Mouse (Mus musculus): ENCODE measurements around the gene Pilrb1. TPM values are rescaled to one million over a fixed set of nuclear protein-coding genes. Genes with fewer than 3 reads are reported as not detected.

Pilrb1 gene
- polyA plus RNA-seq, 1 experiment: 32.6 TPM

- WGBS: 55% methylated on average over 4 of the region's 4 CpGs
- H3K27ac ChIP-seq (ENCODE audit: control insufficient read depth, insufficient read depth, low read depth, low read length, poor library complexity): no peak overlapping the region
- TF ChIP-seq CTCF (IDR thresholded peaks at IDR 0.05; ENCODE audit: control insufficient read depth, insufficient read depth, low read length) (no peak), POLR2A (IDR thresholded peaks at IDR 0.05; ENCODE audit: borderline replicate concordance, control insufficient read depth, low read depth, low read length) (no peak)
- H3K4me1 ChIP-seq (ENCODE audit: control insufficient read depth, insufficient read depth, low read length): peaks cover 12% of the 10 kb centered on the region
- H3K4me3 ChIP-seq (replicated peaks; ENCODE audit: control insufficient read depth, low read depth, low read length): peak overlapping the region; percentile 32
These were observed 24.4 kb downstream of the Pilrb1 start for GRCm38 (mm10) chr5:137833500-137833899.

GRCm38 (mm10) chr5:137831506-137831905 is 26.4 kb downstream of the Pilrb1 start:
- peak overlapping the region; percentile 83; the same call in 1 of the 2 replicates for H3K27ac ChIP-seq (ENCODE audit: control insufficient read depth, insufficient read depth, low read depth, low read length, poor library complexity)
- peaks cover 10% of the 10 kb centered on the region for H3K4me1 ChIP-seq (ENCODE audit: control insufficient read depth, insufficient read depth, low read length)
- WGBS: 35% methylated on average over 6 of the region's 6 CpGs
- H3K4me3 ChIP-seq (replicated peaks; ENCODE audit: control insufficient read depth, low read depth, low read length): peak overlapping the region; percentile 29
- no peak for TF ChIP-seq CTCF (IDR thresholded peaks at IDR 0.05; ENCODE audit: control insufficient read depth, insufficient read depth, low read length)
- no peak for TF ChIP-seq POLR2A (IDR thresholded peaks at IDR 0.05; ENCODE audit: borderline replicate concordance, control insufficient read depth, low read depth, low read length)

GRCm38 (mm10) chr5:137831106-137831505 is 26.8 kb downstream of the Pilrb1 start:
- H3K27ac ChIP-seq (ENCODE audit: control insufficient read depth, insufficient read depth, low read depth, low read length, poor library complexity): peak overlapping the region; percentile 83
- H3K4me1 ChIP-seq (ENCODE audit: control insufficient read depth, insufficient read depth, low read length): peaks cover 10% of the 10 kb centered on the region
- peak overlapping the region; percentile 29 for H3K4me3 ChIP-seq (replicated peaks; ENCODE audit: control insufficient read depth, low read depth, low read length)
- TF ChIP-seq CTCF (IDR thresholded peaks at IDR 0.05; ENCODE audit: control insufficient read depth, insufficient read depth, low read length) (no peak), POLR2A (IDR thresholded peaks at IDR 0.05; ENCODE audit: borderline replicate concordance, control insufficient read depth, low read depth, low read length) (no peak)
- 23% methylated on average over 4 of the region's 4 CpGs for whole genome bisulfite sequencing

GRCm38 (mm10) chr5:137830238-137830637 is 27.7 kb downstream of the Pilrb1 start:
- H3K4me1 ChIP-seq (ENCODE audit: control insufficient read depth, insufficient read depth, low read length): peaks cover 16% of the 10 kb centered on the region
- H3K27ac ChIP-seq (ENCODE audit: control insufficient read depth, insufficient read depth, low read depth, low read length, poor library complexity): peak overlapping the region; percentile 83
- 37% methylated on average over 7 of the region's 7 CpGs for WGBS
- peak overlapping the region; percentile 3 for H3K4me3 ChIP-seq (replicated peaks; ENCODE audit: control insufficient read depth, low read depth, low read length)
- TF ChIP-seq CTCF (IDR thresholded peaks at IDR 0.05; ENCODE audit: control insufficient read depth, insufficient read depth, low read length): no peak
- no peak for TF ChIP-seq POLR2A (IDR thresholded peaks at IDR 0.05; ENCODE audit: borderline replicate concordance, control insufficient read depth, low read depth, low read length)

GRCm38 (mm10) chr5:137828694-137829093 is 29.2 kb downstream of the Pilrb1 start:
- TF ChIP-seq CTCF (IDR thresholded peaks at IDR 0.05; ENCODE audit: control insufficient read depth, insufficient read depth, low read length): no peak
- TF ChIP-seq POLR2A (IDR thresholded peaks at IDR 0.05; ENCODE audit: borderline replicate concordance, control insufficient read depth, low read depth, low read length): no peak
- Histone ChIP-seq H3K4me3 (replicated peaks; ENCODE audit: control insufficient read depth, low read depth, low read length) (no peak overlapping the region), H3K4me1 (ENCODE audit: control insufficient read depth, insufficient read depth, low read length) (peaks cover 19% of the 10 kb centered on the region), H3K27ac (ENCODE audit: control insufficient read depth, insufficient read depth, low read depth, low read length, poor library complexity) (peak overlapping the region; percentile 62)
- 33% methylated on average over 6 of the region's 6 CpGs for WGBS

- TF ChIP-seq POLR2A (IDR thresholded peaks at IDR 0.05; ENCODE audit: borderline replicate concordance, control insufficient read depth, low read depth, low read length): no peak
- no peak for TF ChIP-seq CTCF (IDR thresholded peaks at IDR 0.05; ENCODE audit: control insufficient read depth, insufficient read depth, low read length)
- H3K4me1 ChIP-seq (ENCODE audit: control insufficient read depth, insufficient read depth, low read length): peaks cover 26% of the 10 kb centered on the region
- no peak overlapping the region for H3K27ac ChIP-seq (ENCODE audit: control insufficient read depth, insufficient read depth, low read depth, low read length, poor library complexity)
- H3K4me3 ChIP-seq (replicated peaks; ENCODE audit: control insufficient read depth, low read depth, low read length): no peak overlapping the region
- WGBS: 45% methylated on average over 7 of the region's 7 CpGs
These were observed 31.5 kb downstream of the Pilrb1 start for GRCm38 (mm10) chr5:137826421-137826820.

GRCm38 (mm10) chr5:137825971-137826370 is 31.9 kb downstream of the Pilrb1 start:
- WGBS: 68% methylated on average over 2 of the region's 2 CpGs
- Histone ChIP-seq H3K27ac (ENCODE audit: control insufficient read depth, insufficient read depth, low read depth, low read length, poor library complexity) (0 out of 2 replicates have a peak overlapping the region, but pooled peaks have one; percentile 9), H3K4me3 (replicated peaks; ENCODE audit: control insufficient read depth, low read depth, low read length) (no peak overlapping the region), H3K4me1 (ENCODE audit: control insufficient read depth, insufficient read depth, low read length) (peaks cover 23% of the 10 kb centered on the region)
- TF ChIP-seq POLR2A (IDR thresholded peaks at IDR 0.05; ENCODE audit: borderline replicate concordance, control insufficient read depth, low read depth, low read length) (no peak), CTCF (IDR thresholded peaks at IDR 0.05; ENCODE audit: control insufficient read depth, insufficient read depth, low read length) (no peak)

GRCm38 (mm10) chr5:137825030-137825429 is 32.9 kb downstream of the Pilrb1 start:
- Histone ChIP-seq H3K4me3 (replicated peaks; ENCODE audit: control insufficient read depth, low read depth, low read length) (no peak overlapping the region), H3K27ac (ENCODE audit: control insufficient read depth, insufficient read depth, low read depth, low read length, poor library complexity) (no peak overlapping the region; the same call in 1 of the 2 replicates), H3K4me1 (ENCODE audit: control insufficient read depth, insufficient read depth, low read length) (peaks cover 20% of the 10 kb centered on the region)
- 25% methylated on average over 3 of the region's 3 CpGs for WGBS
- no peak for TF ChIP-seq POLR2A (IDR thresholded peaks at IDR 0.05; ENCODE audit: borderline replicate concordance, control insufficient read depth, low read depth, low read length)
- no peak for TF ChIP-seq CTCF (IDR thresholded peaks at IDR 0.05; ENCODE audit: control insufficient read depth, insufficient read depth, low read length)
